Mouse (Mus musculus) cerebellum, adult 8-10 months (tissue): ENCODE results near the gene Gm21981.
"Not testable (repeated sequence)": the region's sequence is repeated elsewhere in the genome, so short reads cannot be mapped to it uniquely, and the experiment has no call there.

Experiments used
- DNase-seq: peaks from one replicate; pipeline ENCODE4 v3.0.0; 2022

The Gm21981 gene

DNA sequence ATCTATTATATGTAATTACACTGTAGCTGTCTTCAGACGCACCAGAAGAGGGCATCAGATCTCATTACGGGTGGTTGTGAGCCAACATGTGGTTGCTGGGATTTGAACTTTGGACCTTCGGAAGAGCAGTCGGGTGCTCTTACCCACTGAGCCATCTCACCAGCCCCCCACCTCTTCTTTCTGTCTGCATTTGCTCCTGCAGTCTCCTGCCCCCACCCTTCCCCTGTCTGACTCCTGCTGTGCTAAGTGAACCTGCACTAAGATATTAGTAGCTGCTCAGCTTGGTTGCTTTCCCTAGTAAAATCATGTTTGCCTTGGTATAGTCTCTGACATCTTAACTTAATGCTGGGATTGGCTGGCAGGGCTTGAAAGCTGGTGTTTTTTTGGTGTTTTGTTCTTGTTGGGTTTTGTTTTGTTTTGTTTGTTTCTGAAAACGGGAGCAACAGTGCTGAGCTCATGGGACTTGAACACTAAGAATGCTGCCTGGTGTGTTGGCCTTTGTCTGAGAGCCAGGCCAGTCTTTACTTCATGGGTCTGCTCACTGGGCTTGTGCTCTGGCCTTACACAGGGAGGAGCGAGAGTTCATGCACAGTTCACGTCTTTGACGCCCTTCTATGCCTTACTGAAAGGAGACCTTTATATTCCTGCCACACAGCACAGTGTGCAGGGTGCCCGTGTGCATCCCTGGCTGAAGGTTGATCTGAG lies 31.1 kb downstream of the Gm21981 start:
- DNase-seq = no peak

GRCm38 (mm10) chr17:47658741-47659243 lies 35.5 kb downstream of the Gm21981 start:
- no peak for DNase-seq

- no peak for DNase-seq
Observed at GRCm38 (mm10) chr17:47657901-47658300, 36.4 kb downstream of the Gm21981 start.

DNA sequence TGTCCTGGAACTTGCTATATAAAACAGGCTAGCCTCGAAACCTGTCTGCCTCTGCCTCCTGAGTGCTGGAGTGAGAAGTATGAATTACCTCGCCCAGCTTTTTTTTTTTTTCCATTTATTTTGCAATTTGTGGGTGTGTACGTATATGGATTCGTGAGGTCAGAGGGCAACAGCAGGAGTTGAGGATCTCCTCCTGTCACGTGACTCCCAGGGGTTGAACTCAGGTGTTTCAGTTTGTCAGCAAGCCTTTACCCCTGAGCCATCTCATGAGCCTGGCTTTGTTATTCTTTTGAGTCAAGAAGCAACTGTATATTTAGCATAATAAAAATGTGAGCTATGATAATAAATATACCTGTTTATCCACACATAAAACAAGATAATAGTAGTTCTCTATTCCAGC lies 38.6 kb downstream of the Gm21981 start:
- no peak for DNase-seq

DNA sequence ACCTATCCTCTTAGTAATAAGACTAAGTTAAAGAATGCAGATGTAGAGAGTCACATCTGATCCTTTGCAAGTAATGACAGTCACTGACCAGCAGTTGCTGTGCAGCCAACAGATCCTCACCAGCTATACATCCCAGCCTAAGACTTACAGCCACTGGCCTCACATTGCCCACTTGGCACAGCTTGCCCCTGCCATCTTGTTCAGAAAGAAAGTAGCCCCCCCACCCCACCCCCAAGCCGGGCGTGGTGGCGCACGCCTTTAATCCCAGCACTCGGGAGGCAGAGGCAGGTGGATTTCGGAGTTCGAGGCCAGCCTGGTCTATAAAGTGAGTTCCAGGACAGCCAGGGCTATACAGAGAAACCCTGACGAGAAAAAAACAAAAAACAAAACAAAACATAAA lies 39.9 kb downstream of the Gm21981 start:
- not testable (repeated sequence) for DNase-seq

DNA sequence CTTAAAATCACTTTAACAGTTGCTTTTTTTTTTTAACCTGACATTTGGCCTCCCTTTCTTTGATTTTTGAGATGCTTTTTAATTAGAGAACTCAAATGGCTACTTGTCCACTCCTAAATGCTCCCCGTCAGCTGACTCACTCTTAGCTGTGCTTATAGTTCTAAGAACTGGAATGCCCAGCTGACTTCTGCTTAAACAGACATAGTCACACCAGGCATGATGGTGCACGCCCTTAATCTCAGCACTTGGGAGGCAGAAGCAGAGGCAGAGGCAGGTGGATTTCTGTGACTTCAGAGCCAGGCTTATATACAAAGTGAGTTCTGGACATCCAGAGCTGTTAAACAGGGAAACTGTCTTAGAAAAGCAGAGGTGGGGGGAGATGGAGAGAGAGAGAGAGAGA lies 42.3 kb downstream of the Gm21981 start:
- no peak for DNase-seq

DNA sequence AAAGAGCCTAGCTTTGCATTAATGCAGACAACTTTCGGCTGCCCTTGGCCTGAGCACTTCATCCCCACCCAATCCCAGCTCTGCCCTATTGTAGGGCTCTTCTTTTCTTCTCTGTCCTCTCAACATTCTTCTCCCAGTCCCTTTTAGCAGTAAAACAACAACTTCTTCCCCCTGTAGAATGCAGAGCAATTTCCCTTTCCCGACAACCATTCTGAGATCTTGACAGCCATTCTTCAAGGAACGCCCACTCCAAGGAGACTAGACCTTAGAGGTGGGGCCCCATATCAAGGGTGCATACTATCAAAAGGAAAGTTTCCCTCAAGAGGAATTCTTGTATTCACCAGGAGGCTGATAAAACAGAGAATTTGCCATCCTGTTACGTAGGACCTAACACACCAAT lies 45.3 kb downstream of the Gm21981 start:
- no peak for DNase-seq

GRCm38 (mm10) chr17:47646683-47647082 lies 47.6 kb downstream of the Gm21981 start:
- peak; percentile 27 for DNase-seq

- DNase-seq = no peak
Observed at GRCm38 (mm10) chr17:47642992-47643391, 51.3 kb downstream of the Gm21981 start.
